Mouse (Mus musculus) layer of hippocampus, postnatal 10 days (tissue): ENCODE measurements around the gene Kcnk10. TPM values are rescaled to one million over a fixed set of nuclear protein-coding genes. Genes with fewer than 3 reads are reported as not detected.
A peak's percentile ranks its signal among the peaks of the same experiment; 100 is the strongest.

Source experiments
- DNase-seq, 2 experiments: peaks; one replicate each; pipeline ENCODE4 v3.0.0; 2021; ENCODE audit warnings: low spot score in 2 of 2
- total RNA-seq, 2 experiments: library from RNA; stranded (reverse); gene quantifications; 2 replicates each; pipeline ENCODE4 v1.2.3; 2021

The Kcnk10 gene
- total RNA-seq, 2 experiments from 2014 or later = 49.7 to 49.9 TPM

DNA sequence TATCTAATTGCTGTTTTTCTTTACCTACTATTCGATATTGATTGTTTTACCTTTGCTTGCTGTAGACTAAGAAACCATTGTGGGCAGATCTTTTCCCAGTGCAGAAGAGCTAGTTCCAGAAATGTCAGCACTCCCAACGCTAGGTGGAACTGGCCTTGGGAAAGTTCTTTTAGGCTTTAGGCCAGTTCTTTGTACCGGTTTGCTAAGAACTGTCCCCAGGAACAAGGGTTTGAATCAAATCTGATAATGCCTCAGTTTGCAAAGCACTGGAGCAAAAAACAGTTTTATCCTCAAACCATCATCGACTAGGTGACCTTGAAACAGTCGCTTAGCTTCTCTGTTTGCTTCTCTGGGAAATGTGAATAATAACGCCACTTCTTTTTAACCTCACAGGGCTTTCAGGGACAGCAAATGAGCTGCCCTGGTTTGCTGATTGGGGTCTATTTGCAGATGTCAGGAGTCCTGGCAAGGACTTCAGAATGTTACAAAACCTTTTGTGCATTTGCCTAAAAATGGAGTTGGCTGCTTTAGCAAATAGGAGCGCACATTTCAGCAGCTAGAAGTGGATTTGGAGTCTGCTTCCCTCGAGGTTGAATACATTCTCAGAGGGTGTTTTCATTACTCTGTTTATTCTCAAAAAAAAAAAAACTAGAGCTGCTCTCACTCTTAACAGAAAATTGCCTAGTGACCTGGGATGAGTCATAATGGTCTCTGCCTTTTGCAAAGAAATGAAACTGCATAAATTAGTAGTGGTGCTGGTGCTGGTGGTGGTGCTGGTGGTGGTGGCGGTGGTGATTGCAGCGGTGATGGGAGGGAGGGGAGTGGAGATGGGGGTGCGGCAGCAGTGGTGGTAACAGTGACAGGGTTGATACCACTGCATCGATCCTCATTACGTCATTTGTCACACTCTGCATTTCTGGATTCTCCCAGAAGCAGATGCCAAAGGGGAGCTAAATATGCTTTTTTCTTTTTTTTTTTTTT lies 53.5 kb downstream of the Kcnk10 start:
- DNase-seq = no peak

DNA sequence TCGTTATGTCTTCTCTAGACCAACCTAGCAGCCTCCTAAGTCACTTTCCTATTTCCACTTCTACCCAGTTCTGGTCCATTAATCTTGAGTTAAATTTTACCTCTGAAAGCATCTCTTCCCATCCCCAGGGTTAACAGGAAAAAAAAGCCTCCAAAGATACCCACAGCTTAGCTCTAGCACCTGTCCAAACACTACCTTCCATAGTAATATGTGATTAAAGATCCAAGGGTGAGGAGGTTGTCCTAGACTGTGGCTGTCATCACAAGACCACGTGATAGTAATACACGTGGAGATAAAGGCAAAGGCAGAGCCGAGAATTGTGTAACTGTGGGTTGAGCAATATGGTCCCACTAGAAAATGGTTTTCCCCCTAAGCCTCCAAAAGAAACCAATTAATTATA lies 56.8 kb downstream of the Kcnk10 start:
- DNase-seq = no peak

GRCm38 (mm10) chr12:98520568-98520931 lies 57.6 kb downstream of the Kcnk10 start:
- DNase-seq = no peak

DNA sequence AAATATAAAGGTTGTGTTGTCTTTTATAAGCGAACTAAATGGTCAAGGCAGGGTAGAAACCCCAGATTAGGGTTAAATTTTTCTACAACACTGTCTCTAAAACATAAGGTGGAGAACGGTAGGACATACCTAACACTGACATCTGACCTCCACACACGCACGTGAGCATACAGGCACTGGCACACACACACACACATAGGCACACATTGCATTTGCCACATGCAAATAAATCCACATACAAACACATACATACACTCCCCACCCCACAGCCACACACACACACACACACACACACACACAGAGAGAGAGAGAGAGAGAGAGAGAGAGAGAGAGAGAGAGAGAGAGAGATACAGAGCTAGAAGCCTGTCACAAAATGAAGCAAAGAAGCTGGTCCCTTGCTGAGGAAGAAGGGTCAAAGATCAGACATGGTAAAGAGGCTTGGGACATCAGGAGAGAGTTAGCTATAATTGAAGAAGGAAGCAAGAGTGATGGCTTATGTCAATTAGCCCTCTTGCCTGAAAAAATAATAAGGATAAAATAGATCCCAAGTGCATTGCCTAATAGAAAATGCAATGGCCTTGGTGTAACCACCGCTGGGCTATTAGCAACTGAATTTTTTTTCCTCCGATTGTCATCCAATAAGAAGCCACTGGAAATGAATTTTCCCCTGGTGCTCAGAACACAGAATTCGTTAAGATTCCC lies 58.1 kb downstream of the Kcnk10 start:
- DNase-seq = no peak

DNA sequence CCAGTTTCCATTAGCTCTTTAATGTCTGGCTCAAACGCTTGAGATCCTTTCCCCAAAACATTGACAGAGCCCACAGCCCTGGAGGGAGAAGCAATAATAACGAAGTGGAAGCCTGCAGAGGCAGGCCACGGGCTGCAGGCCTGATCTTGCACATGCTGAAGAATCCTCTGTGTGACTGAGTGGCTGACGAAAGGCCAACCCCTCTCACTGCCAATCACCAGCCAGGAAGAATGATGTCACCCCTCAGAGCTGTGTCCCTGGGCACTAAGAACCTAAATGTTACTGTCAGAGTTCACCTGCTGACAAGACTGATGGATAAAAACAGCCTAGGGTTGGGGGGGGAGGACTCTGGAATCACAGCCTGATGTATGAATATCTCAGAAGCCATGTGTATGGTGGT lies 72.5 kb downstream of the Kcnk10 start:
- DNase-seq = no peak

DNA sequence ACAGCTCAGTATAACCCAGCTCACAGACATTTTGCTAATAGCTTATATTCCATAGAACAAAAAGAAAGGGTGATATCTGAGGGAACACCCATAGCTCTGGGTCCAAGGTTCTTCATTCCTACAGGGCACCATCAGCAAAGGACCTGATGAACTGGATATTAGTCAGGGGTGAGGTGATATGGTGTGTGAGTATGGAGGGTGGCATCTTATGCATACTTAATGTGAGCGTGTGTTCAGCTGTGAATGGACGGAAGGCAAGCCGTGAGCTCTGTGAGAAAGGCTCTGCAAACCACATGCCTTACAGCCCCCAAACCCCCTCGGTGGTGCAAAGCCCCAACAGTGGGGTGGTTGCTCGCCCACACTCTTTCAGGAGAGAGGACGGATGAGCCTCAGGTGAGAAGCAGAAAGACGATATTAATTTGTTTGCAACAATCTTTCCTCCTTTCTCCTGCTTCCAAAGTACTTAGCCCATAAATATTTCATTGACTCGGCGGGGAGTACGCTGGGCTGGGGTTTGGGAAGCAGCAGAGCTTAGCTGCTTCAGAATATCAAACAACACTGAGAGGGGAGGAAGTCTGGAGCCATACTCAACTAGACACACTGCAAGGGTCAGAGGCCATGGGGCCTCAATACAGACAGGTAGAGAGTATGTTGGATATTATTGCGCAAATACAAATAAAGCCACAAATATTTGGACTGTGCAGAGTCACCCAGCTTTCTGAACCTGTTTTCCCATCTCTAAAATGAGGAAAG lies 76.4 kb downstream of the Kcnk10 start:
- DNase-seq = no peak

DNA sequence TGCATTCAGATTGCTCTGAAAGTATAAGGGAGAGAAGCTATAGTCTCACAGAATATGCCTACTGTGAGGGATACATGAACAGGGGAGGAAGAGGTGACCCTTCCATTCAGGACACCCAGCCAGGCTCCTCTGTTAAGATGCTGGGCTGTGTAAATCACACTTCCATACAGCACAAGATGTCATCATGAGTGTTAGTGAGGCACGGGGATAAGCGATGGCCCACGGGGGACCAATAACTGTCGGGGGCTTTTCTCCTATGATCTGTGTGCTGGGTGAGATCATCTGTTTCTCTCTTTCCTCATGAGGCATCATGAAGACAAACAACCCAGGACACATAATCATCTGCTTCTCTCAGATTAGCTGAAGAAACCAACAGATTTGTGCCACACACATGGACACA lies 77.1 kb downstream of the Kcnk10 start:
- DNase-seq = no peak

DNA sequence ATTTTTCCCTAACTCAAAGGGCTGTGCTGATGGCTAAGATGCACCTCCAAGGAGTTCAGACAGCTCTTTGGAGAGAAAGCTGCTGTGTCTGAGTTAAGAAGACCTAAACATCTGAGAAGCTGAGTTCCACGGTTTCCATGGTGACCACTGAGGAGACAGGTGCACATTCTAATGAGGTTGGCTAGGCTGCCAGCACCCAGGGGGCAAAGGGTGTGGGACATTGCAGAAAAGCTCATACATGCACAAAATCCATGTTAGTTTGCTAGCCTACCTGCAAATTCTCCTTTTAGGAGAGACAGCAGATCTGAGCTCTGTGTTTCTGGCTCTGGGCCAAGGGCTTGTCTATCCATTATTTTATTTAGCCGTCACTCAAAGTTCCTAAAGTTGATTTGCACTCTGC lies 96.7 kb downstream of the Kcnk10 start:
- DNase-seq = peak; percentile 13 to 37

- peak in 1 of 2 experiments; percentile 13 for DNase-seq
Measured at GRCm38 (mm10) chr12:98481048-98481447, 97.1 kb downstream of the Kcnk10 start.

DNA sequence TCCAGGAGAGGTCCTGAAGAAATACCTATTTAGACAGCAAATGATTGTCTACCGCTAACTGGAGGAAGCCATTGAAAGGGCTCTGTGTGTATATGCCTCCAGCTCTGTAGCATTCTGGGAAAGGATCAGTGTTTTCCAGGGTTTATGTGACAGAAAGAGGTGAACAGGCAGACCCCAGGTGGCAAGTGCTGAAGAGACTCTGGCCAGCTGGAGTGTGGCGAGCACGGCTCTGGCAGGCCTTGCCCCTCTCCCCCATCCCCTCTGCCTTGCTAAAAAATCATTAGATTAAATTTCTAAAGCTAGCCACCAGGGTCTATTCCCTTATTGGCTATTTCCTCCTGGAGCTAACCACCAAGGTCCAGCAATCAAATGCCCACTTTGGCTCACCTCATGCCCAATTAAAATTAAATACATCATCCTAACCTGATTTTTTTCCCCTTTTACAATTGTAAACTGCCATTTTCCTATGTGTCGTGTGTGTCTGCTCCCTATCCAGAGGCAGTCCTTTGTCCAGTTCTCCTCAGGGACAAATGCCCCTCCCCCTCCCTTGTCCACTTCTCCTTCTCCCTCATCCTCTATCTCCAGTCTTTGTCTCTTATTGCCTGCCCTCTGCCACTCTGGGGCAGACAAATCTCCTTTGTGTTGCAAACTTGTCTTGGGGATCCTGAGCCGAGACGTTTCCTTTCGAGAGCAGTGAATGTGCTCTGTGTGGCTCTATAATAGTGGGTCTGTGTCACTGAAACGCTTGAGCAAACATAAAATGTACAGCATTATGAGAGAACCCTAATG lies 100.2 kb downstream of the Kcnk10 start:
- DNase-seq = no peak

- no peak for DNase-seq
Measured at GRCm38 (mm10) chr12:98471232-98471631, 106.9 kb downstream of the Kcnk10 start.

GRCm38 (mm10) chr12:98470097-98470496 lies 108.0 kb downstream of the Kcnk10 start:
- DNase-seq = no peak

DNA sequence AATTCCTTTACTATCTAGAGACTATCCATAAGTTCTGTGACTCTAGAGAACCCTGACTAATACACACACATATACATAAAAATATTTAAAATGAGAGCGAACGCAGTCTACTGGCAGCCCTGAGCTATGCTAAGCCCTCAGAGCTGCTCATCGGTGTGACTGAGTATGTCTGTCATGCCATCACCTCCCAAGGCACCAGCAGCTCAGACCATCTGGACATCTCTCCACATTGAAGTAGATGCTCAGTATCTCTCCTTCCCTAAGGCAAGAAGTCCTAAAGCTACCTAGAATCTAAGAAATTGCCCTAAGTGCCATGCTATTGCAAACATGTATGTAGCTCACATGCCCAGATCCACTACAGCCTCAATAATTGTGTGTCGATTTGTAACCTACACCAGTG lies 110.3 kb downstream of the Kcnk10 start:
- DNase-seq = no peak

GRCm38 (mm10) chr12:98459889-98460288 lies 118.2 kb downstream of the Kcnk10 start:
- peak in 1 of 2 experiments; percentile 39 for DNase-seq

GRCm38 (mm10) chr12:98458944-98459343 lies 119.2 kb downstream of the Kcnk10 start:
- no peak for DNase-seq

GRCm38 (mm10) chr12:98458516-98458915 lies 119.6 kb downstream of the Kcnk10 start:
- no peak for DNase-seq

GRCm38 (mm10) chr12:98453161-98453560 lies 124.9 kb downstream of the Kcnk10 start:
- peak in 1 of 2 experiments; percentile 30 for DNase-seq

DNA sequence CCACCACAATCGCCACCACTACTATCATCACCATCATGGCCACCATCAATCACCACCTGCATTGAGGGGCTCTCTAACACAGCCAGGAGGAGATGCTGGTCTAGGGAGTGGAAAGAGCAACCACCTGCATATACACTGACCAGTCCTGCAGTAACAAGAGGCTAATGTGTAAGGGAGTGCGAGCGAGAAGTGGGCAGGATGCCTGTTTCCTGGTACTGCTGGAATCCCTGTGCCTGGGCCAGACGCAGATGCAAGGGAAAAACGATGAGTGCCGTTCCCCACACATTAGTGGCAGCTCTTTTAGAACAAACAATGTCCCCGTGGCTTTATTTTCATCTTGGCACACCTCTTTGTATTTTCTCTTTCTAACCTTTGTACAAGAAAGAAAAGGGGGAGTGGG lies 125.5 kb downstream of the Kcnk10 start:
- DNase-seq = no peak

- no peak for DNase-seq
Measured at GRCm38 (mm10) chr12:98445637-98446036, 132.5 kb downstream of the Kcnk10 start.

DNA sequence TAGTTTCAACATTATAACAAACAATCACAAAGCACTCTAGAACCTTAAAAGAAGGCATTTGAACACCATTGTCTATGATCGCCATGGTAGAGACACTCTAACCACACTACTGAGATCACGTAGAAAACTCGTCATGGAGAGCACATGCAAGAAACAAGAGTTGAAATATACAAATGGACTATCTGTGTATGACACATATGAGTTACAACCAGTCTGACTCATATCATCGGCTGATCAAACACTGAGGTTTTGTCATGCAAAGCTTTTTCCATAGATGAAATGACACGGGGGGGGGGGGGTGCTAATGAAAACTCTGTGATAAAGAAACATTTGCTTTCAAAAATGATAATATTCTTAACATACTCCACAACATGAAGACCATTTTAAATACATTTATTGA lies 133.2 kb downstream of the Kcnk10 start:
- DNase-seq = no peak

DNA sequence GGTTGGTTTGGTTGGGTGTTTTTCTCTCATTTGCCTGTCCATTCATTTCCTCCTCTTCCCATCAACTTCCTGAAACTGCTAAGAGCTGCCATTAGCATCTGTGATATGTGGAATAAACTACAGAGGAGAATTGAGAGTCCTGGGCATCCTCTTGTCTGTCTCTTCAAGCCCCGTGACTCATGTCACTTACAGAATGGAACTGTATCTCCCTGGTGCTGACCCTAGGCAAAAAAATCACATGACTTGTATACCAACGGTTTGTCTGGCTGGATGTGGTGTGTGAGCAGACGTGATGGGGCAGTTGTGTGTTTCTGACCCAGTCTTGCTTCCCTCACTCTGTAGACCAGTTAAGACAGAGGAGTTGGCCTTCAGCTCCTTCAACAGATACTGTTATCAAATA lies 134.4 kb downstream of the Kcnk10 start:
- no peak for DNase-seq
